Mouse (Mus musculus) forebrain, postnatal 0 days (tissue): Measurements from ENCODE around the gene Bbc3. TPM values are rescaled to one million over a fixed set of nuclear protein-coding genes. Genes with fewer than 3 reads are reported as not detected.

Experiments
- ATAC-seq: fragments of 200-750 bp; cut with Nextera tagmentation; 2 replicates; pipeline ENCODE4 v1.8.0; 2017; ENCODE audit warnings: mild to moderate bottlenecking, moderate library complexity
- DNase-seq: peaks from one replicate; pipeline ENCODE4 v3.0.0-alpha.2; 2015
- H3K27ac ChIP-seq: fragments of 300-500 bp; sonication (generic); 2 replicates; pipeline ENCODE4 v1.5.1; 2014; ENCODE audit warnings: low read depth, mild to moderate bottlenecking, antibody characterized with exemption, low read length, moderate library complexity, mixed read lengths
- H3K27me3 ChIP-seq: fragments of 300-500 bp; sonication (generic); 2 replicates; pipeline ENCODE4 v1.6.1; 2014; ENCODE audit warnings: mild to moderate bottlenecking, low read length, mixed read lengths; ENCODE audit not compliant: insufficient read depth
- H3K36me3 ChIP-seq: fragments of 300-500 bp; sonication (generic); 2 replicates; pipeline ENCODE4 v1.6.1; 2014; ENCODE audit warnings: mild to moderate bottlenecking, moderate library complexity; ENCODE audit not compliant: insufficient read depth
- H3K4me1 ChIP-seq: fragments of 300-500 bp; sonication (generic); 2 replicates; pipeline ENCODE4 v1.6.1; 2014; ENCODE audit warnings: antibody characterized with exemption; ENCODE audit not compliant: insufficient read depth
- H3K4me2 ChIP-seq: fragments of 300-500 bp; sonication (generic); 2 replicates; pipeline ENCODE4 v1.6.1; 2014; ENCODE audit warnings: low read depth, mild to moderate bottlenecking, moderate library complexity
- H3K4me3 ChIP-seq: fragments of 300-500 bp; sonication (generic); 2 replicates; pipeline ENCODE4 v1.5.1; 2014; ENCODE audit warnings: low read depth, low read length, mixed read lengths
- H3K9ac ChIP-seq: fragments of 300-500 bp; sonication (generic); 2 replicates; pipeline ENCODE4 v1.6.1; 2014; ENCODE audit warnings: mild to moderate bottlenecking
- H3K9me3 ChIP-seq: fragments of 300-500 bp; sonication (generic); 2 replicates; pipeline ENCODE4 v1.6.1; 2016; ENCODE audit warnings: low read length
- CTCF ChIP-seq: sonication (generic); IDR thresholded peaks from 2 replicates; pipeline ENCODE4 v1.5.1; 2016; ENCODE audit warnings: antibody characterized with exemption, control low read depth, low read depth
- WGBS: fragments of 180-500 bp; shearing (Covaris S2); extraction: QIAGEN DNeasy Blood & Tissue Kit; methylation state at CpG from one replicate; pipeline ENCODE4 v1.1.7; 2014; 5-methylcytosine and 5-hydroxymethylcytosine counted together
- polyA plus RNA-seq: library from polyadenylated mRNA; unstranded; fragments of >200 nt; fragmentation: Nextera tagmentation; extraction: Ambion mirVana; gene quantifications from 2 replicates; pipeline ENCODE4 v1.2.1, GENCODE M21; 2015
- total RNA-seq: library from RNA; depleted of rRNA; stranded (reverse); fragments of >200 nt; gene quantifications from 2 replicates; pipeline ENCODE4 v1.2.3, GENCODE M21; 2014

The Bbc3 gene
- total and polyA plus RNA-seq, 2 experiments from 2014 or later, result 40.0 to 41.2 TPM

DNA sequence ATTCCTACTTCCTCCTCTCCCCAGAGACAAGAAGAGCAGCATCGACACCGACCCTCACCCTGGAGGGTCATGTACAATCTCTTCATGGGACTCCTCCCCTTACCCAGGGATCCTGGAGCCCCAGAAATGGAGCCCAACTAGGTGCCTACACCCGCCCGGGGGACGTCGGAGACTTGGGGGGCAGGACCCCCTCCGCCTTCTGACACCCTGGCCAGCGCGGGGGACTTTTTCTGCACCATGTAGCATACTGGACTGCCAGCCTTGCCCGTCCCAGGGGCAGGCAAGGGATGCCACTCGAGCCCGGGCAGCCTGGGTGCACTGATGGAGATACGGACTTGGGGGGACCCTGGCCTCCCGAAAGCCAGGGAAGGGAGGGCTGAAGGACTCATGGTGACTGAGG is 8.9 kb downstream of the Bbc3 start:
- no peaks in the 10 kb centered on the region for H3K27me3 ChIP-seq
- no peak overlapping the region for H3K27ac ChIP-seq
- TF ChIP-seq CTCF, result no peak
- ATAC-seq (no peak), DNase-seq (no peak)
- H3K4me2 ChIP-seq, result no peak overlapping the region
- no peak overlapping the region for H3K4me3 ChIP-seq
- H3K9me3 ChIP-seq, result no peaks in the 10 kb centered on the region
- H3K36me3 ChIP-seq, result peaks cover 14% of the 10 kb centered on the region
- peaks cover 15% of the 10 kb centered on the region for H3K4me1 ChIP-seq
- 89% methylated on average over 14 of the region's 14 CpGs for WGBS
- no peak overlapping the region for H3K9ac ChIP-seq

DNA sequence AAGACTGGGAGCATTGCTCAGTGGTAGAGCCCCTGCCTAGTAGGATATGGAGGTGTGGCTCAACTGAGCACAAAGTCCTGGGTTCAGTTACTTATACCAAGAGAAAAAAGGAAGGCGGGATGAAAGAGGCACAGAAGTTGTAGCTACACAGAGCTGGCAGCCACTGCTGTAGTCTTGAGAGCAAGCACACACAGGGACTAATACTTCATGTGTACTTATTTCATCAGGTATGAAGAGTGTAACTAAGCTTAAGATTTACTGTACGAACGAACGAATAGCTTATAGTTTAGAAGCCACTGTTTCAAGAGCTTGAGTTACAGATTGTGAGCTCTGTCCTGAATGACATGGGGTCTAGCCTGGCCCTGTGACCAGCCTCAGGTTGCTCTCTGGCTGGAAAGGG is 11.0 kb downstream of the Bbc3 start:
- H3K27ac ChIP-seq, result no peak overlapping the region
- H3K9ac ChIP-seq, result no peak overlapping the region
- no peak for DNase-seq
- no peak for ATAC-seq
- H3K4me3 ChIP-seq, result no peak overlapping the region
- peaks cover 3% of the 10 kb centered on the region; the same call in 1 of the 2 replicates for H3K4me1 ChIP-seq
- no peak for TF ChIP-seq CTCF
- H3K4me2 ChIP-seq, result no peak overlapping the region
- H3K36me3 ChIP-seq, result peaks cover 14% of the 10 kb centered on the region
- no peaks in the 10 kb centered on the region for H3K9me3 ChIP-seq
- WGBS, result 86% methylated on average over 4 of the region's 4 CpGs
- no peaks in the 10 kb centered on the region for H3K27me3 ChIP-seq

DNA sequence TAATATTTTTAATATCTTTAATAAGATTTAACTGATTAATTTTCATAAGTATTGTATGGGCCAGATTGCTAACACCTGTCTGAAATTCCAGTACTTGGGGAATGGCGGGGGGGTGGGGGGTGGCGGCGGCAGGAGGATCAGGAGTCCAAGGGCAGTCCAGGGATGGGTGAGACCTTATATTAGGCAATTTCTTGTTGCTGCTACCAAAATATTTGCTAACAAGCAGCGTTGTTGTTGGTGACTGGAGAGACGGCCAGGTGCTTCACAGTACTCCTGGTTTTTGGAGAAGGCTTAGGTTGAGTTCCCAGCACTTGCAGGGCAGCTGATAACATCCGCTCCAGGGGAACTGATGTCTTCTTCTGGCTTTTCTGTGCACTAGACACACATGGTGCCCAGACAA is 12.3 kb downstream of the Bbc3 start:
- Histone ChIP-seq H3K9me3 (no peaks in the 10 kb centered on the region), H3K4me3 (no peak overlapping the region), H3K27ac (no peak overlapping the region), H3K9ac (no peak overlapping the region), H3K36me3 (peaks cover 13% of the 10 kb centered on the region), H3K4me1 (no peaks in the 10 kb centered on the region), H3K27me3 (no peaks in the 10 kb centered on the region), H3K4me2 (no peak overlapping the region)
- 92% methylated on average over 6 of the region's 6 CpGs for WGBS
- ATAC-seq (no peak), DNase-seq (no peak)
- no peak for TF ChIP-seq CTCF

DNA sequence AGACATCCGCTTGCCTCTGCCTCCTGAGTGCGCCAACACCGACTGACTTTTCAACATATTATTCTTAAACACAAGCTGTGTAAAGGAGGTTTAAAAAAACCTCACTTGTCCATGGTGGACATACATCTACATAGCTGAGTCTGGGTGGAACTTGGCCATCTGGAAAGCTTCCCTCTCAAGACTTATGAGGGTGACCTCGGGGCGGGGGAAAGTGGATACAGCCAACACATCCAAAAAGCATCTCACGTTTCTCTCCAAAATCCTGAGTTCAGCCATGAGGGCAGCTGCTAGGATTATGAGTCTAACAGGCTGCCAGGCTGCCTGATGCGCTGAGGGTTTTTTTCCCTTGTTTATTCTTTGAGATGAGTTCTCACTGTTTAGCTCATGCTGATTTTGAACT is 16.5 kb downstream of the Bbc3 start:
- no peak for ATAC-seq
- no peak overlapping the region for H3K4me2 ChIP-seq
- H3K27ac ChIP-seq, result no peak overlapping the region
- H3K36me3 ChIP-seq, result peaks cover 26% of the 10 kb centered on the region
- no peak overlapping the region for H3K4me3 ChIP-seq
- 91% methylated on average over 7 of the region's 7 CpGs for WGBS
- no peaks in the 10 kb centered on the region for H3K4me1 ChIP-seq
- H3K9me3 ChIP-seq, result no peaks in the 10 kb centered on the region
- no peak for TF ChIP-seq CTCF
- H3K9ac ChIP-seq, result no peak overlapping the region
- no peaks in the 10 kb centered on the region for H3K27me3 ChIP-seq
- DNase-seq, result no peak

DNA sequence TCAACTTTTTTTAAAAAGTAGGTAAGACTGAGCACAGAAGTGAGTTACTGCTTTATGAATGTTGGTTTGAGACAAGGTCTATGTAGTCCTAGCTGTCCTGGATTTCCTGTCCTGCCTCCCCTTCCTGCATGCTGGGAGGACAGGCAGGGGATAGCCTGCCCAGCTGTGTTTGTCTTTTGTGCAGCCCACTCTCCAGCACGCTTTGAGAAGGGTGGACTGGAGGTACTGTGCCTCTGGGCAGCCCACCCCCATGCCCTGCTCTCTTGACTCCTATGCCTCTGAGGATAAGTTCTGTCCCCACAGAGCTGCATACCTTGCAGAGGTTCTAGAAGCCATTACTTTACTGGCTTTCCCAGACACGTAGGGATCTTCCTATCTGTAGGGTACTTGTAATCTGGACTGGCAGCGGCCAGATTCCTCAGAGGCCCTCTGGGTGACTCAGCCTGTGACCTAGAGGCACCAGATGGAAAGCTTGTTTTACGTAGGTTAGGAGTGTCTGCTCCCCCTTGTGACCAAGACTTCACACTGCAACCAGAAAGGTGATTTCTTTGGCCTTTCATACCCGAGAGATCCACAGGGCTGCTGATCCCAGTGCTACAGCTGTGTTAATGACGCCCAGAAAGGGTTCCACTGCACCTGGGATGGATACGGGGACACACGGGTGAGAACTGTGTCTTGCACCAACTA is 17.9 kb downstream of the Bbc3 start:
- Histone ChIP-seq H3K36me3 (peaks cover 32% of the 10 kb centered on the region), H3K4me1 (no peaks in the 10 kb centered on the region), H3K4me2 (no peak overlapping the region), H3K9ac (no peak overlapping the region), H3K27ac (no peak overlapping the region), H3K27me3 (no peaks in the 10 kb centered on the region), H3K9me3 (no peaks in the 10 kb centered on the region), H3K4me3 (no peak overlapping the region)
- ATAC-seq, result peak; percentile 77
- DNase-seq, result peak; percentile 72
- peak; percentile 76 for TF ChIP-seq CTCF
- WGBS, result 33% methylated on average over 8 of the region's 8 CpGs

DNA sequence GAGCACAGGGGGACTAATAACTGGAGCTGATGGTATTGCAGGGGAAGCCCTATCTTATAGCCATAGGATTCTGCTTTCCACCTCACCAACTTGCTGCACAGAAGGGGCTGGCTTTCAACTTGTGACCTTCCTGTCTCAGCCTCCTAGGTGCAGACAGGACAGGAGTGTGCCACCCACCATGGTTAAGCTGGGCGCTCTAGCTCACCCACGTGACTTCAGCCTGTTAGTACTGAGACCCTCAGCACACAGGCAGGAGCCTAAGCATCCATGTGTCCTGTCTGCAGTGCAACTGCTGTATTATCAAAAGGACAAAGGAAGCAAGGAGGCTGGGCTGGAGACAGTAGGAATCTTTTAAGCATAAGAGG is 18.4 kb downstream of the Bbc3 start:
- no peak overlapping the region for H3K27ac ChIP-seq
- H3K9me3 ChIP-seq, result no peaks in the 10 kb centered on the region
- no peak overlapping the region for H3K9ac ChIP-seq
- H3K36me3 ChIP-seq, result peaks cover 32% of the 10 kb centered on the region
- ATAC-seq, result no peak
- 95% methylated on average over 2 of the region's 2 CpGs for WGBS
- no peak overlapping the region for H3K4me3 ChIP-seq
- no peak for DNase-seq
- H3K27me3 ChIP-seq, result no peaks in the 10 kb centered on the region
- H3K4me1 ChIP-seq, result no peaks in the 10 kb centered on the region
- TF ChIP-seq CTCF, result no peak
- H3K4me2 ChIP-seq, result no peak overlapping the region

DNA sequence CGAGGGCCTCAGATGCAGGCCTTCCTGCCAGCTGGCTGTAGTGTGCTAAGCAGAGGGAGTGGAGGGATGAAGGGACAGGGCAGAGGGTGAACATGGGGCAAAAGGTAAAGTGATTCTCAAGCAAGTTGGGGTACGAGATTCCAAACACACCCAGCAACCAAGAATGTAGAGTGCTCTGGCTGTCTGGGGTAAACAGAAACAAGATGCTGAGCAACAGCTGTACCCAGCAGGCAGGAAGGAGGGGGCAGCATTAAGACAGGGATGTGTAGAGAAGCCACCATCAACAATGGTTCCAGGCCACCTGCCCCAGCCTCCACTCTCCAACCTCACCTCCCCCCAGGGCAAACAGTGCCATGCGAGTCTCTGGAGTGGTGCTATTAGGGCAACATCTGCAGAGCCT is 21.0 kb downstream of the Bbc3 start:
- Histone ChIP-seq H3K27me3 (no peaks in the 10 kb centered on the region), H3K4me2 (no peak overlapping the region), H3K4me3 (no peak overlapping the region), H3K9me3 (no peaks in the 10 kb centered on the region), H3K27ac (no peak overlapping the region), H3K9ac (no peak overlapping the region), H3K4me1 (no peaks in the 10 kb centered on the region), H3K36me3 (peaks cover 48% of the 10 kb centered on the region)
- no peak for TF ChIP-seq CTCF
- ATAC-seq, result no peak
- DNase-seq, result no peak
- WGBS, result 88% methylated on average over 3 of the region's 3 CpGs
